Mouse (Mus musculus): Measurements from ENCODE around the gene Gm6370.
"Not testable (repeated sequence)": the region's sequence is repeated elsewhere in the genome, so short reads cannot be mapped to it uniquely, and the experiment has no call there.

Gm6370 gene

DNA sequence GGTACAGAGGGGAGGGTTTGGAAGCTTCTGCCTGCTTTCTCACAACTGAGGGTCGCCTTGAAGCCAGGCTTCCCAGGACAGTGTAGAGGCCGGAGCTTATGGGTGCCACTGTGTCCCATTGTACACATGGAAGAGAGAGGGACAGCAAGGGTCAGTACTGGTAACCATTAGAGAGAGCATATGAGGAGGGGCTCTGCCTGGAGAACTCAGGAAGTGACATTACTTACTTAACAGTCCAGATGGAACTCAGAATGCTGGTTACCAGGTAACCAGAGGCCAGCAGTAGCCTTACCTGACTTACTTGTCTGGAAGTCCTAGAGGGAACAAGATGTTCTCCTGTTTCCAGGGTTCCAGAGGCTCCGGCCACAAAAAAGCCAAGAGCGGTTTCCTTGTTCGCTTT, at the start of gene Gm6370:
Gene Gm6370 (plus strand): TSS at position 301 of the 400 bp plus-strand sequence.
- DNase-seq (ENCODE audit: low read depth) = not testable (repeated sequence)

DNA sequence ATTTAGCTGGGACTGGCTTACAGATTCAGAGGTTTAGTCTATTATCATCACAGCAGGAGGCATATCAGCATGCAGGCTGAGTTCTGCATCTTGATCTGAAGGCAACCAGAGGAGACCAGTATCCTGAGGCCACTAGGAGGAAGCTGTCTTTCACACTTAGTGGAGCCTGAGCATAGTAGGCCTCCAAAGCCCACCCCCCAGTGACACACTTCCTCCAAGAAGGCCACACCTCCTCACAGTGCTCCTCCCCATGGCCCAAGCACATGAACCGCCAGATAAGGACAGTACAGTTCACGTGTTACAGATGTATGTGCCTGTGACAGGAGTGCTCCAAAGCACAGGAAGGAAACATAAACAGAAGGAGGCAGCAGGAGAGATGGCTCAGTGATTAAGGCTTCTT, 48.4 kb upstream of the Gm6370 start:
- no peak for DNase-seq (ENCODE audit: low read depth)

DNA sequence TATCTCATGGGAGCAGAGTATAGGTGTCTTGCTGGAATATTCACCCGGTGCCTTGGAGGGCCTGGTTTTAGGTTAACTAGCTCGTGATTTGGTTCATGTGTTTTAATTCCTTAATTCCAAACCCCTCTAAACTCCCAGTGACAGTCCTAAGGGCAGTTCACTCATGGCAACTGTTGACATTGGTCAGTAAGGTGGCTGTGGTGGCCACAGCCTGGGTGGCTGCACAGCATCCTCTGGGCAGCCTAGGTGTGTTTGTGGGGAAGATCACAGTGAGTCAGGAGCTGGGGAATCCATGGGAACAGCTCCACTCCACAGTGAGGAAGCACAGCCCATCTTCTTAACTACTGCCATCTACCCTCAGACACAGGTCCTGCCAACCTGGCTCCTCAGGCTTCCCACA, 44.5 kb upstream of the Gm6370 start:
- no peak for DNase-seq (ENCODE audit: low read depth)

DNA sequence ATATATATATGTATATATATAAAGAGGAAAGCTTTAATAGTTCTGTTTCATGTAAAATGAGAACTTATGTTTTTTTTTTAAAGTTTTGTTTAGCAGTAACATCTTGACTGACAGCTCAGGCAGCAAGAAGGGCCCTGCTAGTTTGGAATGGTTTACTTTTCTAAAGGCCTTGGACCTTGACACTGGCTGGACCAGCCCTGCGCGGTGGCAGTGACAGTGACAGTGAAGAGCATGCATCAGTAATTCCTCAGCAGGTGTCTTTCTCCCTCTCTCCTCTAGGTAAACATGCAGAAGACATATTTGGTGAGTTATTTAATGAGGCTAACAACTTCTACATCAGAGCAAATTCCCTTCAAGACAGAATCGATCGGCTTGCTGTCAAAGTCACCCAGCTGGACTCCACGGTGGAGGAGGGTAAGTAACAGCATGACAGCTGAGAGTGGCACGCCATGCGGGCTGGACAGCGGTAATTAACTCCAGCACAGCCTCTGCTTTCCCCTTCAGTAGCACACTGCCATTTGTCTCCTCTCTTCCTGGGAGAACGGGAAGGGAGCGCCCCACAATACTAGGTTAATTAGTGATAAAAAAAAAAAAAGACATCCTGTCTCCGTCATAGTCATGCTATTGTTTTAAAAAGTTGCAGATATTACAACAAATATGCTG, 39.4 kb upstream of the Gm6370 start:
- DNase-seq (ENCODE audit: low read depth) = no peak

DNA sequence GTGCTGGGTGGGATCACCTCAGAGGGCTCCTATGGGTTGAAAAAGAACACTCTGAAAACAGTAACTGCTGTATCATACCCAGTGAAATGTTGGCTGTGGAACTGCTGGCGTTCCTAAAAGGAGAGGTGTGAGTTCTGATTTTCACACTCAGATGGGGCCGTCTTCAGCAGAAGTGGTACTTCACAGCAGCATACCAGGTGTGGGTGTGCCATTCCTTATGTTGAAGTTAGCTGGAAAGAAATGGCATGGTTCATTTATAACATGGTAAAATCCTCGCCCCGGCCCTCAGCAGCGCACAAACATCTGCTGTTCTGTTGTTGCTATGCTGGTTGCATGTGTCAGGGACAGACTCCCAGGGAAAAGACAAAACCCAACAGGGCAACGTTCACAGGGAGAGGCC, 37.6 kb upstream of the Gm6370 start:
- no peak for DNase-seq (ENCODE audit: low read depth)

DNA sequence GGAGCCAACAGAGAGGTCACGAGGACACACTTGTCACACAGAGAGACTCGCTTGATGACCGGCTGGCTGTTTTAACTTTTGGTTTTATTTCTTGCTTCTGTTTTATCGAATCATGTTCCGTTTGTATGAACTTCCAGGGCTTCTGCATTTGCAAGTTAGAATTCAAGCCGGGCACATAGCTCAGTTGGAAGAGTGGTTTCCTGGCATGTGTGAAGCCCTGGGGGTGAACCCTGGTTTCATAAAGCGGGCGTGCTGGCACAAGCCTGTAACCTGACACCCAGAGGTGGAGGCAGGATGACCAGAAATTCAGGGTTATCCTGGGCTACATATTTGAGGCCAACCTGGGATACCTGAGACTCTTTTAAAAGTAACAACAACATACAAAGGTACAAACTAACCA, 29.6 kb upstream of the Gm6370 start:
- no peak for DNase-seq (ENCODE audit: low read depth)

DNA sequence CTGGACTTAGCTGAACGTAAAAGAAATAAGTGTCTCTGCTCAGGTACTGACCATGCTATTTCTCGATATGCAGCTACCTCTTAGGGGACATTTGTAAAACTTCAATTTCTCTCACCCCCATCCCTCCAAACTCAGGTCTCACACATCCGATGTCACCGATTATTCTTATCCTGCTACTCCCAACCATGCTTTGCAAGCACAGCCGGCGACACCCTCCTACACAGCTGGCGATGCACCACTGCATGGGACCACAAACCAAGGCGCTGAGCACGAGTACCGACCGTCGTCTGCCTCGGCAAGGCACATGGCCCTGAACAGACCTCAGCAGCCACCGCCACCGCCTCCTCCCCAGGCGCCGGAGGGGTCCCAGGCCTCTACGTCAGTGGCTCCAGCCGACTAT, 24.5 kb upstream of the Gm6370 start:
- DNase-seq (ENCODE audit: low read depth) = no peak

DNA sequence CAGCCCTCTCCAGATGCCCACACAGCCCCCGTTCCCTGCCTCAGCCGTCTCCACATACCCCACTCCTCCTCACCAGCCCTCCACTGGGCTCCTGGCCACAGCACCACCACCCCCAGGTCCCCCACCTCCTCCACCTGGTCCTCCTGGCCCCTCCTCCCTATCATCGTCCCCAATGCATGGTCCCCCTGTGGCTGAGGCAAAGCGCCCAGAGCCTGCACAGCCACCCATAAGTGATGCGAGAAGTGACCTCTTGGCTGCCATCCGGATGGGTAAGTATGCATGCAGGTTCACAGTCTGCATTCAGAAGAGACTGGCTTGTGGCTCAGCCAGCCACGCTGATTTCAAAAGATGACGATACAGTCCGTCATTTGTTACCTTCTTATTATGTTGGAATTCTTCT, 22.9 kb upstream of the Gm6370 start:
- no peak for DNase-seq (ENCODE audit: low read depth)

DNA sequence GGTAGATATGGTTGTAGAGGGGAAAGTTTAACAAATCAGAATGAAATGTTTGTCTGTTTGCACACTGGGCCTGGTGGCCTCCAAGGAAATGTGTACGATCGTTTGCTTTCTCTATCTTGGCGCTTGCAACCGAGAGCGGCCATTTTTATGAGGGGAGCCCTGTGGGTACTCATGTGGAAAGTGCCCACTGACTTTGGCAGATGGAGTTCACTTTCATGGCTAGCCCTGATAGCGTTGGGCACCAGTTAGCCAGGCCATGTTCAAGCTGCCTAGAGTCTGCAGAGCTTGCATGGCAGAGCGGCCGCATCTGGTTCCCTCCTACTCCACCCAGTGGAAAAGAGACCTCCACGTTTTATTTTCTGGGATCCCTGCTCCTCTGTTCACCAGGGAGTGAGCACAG, 20.3 kb upstream of the Gm6370 start:
- DNase-seq (ENCODE audit: low read depth) = no peak

DNA sequence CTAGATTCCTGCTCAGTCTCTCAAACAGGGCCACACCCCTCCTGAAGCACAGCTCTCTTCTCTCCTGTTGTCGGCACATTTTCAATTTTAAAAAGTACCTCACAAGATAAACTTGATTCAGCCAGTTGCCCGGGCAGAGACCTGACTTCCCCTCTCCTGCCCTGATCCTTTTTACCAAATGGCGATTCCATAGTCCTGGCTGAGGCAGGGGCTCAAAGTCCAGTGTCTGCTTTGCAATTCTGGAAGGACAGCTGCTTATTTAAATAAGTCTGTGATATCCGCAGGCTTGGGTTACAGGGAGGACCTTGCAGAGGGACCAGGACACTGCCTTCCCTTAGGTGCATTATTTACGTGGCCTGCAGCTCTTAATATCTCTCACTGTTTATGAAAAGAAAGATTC, 19.9 kb upstream of the Gm6370 start:
- no peak for DNase-seq (ENCODE audit: low read depth)

DNA sequence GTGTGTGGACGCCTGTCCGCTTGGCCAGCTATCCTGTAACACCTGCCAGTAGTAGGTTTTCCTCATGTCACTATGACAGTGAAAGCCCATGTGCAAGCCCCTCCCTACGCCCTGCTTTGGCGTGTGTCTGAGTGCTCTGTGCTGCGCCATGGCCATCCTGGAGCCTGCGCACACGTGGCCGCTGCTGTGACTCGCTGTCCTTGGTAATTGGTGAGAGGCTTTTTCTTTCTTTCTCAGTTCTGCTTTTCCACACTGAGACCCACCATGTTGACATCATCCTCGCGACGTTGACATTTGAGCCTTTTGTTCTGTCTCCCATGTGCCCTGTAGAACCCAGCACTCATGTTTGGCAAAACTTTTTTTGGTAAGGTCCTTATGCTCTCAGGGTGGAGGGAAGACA, 19.3 kb upstream of the Gm6370 start:
- no peak for DNase-seq (ENCODE audit: low read depth)

DNA sequence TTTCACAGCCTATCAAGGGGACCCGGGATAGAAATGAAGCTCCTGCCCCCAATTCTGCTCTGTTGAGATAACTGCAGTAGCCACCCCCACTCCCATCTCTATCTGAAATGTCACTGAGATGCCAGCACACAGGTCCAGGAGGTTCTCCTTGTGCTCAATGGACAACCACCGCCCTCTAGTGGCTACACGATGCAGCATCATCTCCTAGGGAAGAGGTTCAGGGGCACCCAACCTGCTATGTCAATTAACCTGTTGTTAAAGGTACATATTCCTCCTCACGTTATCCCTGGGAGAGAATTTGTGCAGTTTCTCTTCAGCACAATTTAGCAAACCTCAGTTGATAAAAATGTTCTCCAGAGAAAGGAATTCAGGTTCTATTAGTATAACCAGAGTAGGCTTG, 11.6 kb upstream of the Gm6370 start:
- peak; percentile 1 for DNase-seq (ENCODE audit: low read depth)

DNA sequence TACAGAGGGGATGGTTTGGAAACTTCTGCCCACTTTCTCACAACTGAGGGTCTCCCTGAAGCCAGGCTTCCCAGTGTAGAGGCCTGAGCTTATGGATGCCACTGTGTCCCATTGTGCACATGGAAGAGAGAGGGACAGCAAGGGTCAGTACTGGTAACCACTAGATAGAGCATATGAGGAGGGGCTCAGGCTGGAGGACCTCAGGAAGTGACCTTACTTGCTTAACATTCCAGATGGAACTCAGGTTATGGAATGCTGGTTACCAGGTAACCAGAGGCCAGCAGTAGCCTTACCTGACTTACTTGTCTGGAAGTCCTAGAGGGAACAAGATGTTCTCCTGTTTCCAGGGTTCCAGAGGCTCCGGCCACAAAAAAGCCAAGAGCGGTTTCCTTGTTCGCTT, 9.5 kb upstream of the Gm6370 start, which contains the start of gene Gm6408:
Gene Gm6408 (plus strand): TSS at position 301 of the 400 bp plus-strand sequence.
- not testable (repeated sequence) for DNase-seq (ENCODE audit: low read depth)

DNA sequence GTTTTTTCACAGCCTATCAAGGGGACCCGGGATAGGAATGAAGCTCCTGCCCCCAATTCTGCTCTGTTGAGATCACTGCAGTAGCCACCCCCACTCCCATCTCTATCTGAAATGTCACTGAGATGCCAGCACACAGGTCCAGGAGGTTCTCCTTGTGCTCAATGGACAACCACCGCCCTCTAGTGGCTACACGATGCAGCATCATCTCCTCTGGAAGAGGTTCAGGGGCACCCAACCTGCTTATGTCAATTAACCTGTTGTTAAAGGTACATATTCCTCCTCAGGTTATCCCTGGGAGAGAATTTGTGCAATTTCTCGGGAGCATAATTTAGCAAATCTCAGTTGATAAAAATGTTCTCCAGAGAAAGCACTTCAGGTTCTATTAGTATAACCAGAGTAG, 2.2 kb upstream of the Gm6370 start:
- not testable (repeated sequence) for DNase-seq (ENCODE audit: low read depth)

DNA sequence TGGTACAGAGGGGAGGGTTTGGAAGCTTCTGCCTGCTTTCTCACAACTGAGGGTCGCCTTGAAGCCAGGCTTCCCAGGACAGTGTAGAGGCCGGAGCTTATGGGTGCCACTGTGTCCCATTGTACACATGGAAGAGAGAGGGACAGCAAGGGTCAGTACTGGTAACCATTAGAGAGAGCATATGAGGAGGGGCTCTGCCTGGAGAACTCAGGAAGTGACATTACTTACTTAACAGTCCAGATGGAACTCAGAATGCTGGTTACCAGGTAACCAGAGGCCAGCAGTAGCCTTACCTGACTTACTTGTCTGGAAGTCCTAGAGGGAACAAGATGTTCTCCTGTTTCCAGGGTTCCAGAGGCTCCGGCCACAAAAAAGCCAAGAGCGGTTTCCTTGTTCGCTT, 10.9 kb downstream of the Gm6370 start, which contains the start of gene 4930449I24Rik:
Gene 4930449I24Rik (plus strand): TSS at position 301 of the 400 bp plus-strand sequence.
- not testable (repeated sequence) for DNase-seq (ENCODE audit: low read depth)

DNA sequence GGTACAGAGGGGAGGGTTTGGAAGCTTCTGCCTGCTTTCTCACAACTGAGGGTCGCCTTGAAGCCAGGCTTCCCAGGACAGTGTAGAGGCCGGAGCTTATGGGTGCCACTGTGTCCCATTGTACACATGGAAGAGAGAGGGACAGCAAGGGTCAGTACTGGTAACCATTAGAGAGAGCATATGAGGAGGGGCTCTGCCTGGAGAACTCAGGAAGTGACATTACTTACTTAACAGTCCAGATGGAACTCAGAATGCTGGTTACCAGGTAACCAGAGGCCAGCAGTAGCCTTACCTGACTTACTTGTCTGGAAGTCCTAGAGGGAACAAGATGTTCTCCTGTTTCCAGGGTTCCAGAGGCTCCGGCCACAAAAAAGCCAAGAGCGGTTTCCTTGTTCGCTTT, 22.7 kb downstream of the Gm6370 start, which contains the start of gene Gm3402:
Gene Gm3402 (plus strand): TSS at position 301 of the 400 bp plus-strand sequence.
- not testable (repeated sequence) for DNase-seq (ENCODE audit: low read depth)

DNA sequence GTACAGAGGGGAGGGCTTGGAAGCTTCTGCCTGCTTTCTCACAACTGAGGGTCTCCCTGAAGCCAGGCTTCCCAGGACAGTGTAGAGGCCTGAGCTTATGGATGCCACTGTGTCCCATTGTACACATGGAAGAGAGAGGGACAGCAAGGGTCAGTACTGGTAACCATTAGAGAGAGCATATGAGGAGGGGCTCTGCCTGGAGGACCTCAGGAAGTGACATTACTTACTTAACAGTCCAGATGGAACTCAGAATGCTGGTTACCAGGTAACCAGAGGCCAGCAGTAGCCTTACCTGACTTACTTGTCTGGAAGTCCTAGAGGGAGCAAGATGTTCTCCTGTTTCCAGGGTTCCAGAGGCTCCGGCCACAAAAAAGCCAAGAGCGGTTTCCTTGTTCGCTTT, 34.3 kb downstream of the Gm6370 start, which contains the start of gene Gm3404:
Gene Gm3404 (plus strand): TSS at position 301 of the 400 bp plus-strand sequence.
- DNase-seq (ENCODE audit: low read depth) = not testable (repeated sequence)

DNA sequence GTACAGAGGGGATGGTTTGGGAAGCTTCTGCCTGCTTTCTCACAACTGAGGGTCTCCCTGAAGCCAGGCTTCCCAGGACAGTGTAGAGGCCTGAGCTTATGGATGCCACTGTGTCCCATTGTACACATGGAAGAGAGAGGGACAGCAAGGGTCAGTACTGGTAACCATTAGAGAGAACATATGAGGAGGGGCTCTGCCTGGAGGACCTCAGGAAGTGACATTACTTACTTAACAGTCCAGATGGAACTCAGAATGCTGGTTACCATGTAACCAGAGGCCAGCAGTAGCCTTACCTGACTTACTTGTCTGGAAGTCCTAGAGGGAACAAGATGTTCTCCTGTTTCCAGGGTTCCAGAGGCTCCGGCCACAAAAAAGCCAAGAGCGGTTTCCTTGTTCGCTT, 46.2 kb downstream of the Gm6370 start, which contains the start of gene Gm3409:
Gene Gm3409 (plus strand): TSS at position 301 of the 400 bp plus-strand sequence.
- DNase-seq (ENCODE audit: low read depth) = not testable (repeated sequence)
